Mouse (Mus musculus) c-Kit-positive CD71-negative TER-119-negative erythroid progenitor cells, embryonic 14.5 days (primary cell): ENCODE results near the gene Ppa1.

Source experiments
- DNase-seq: peaks from one replicate; pipeline ENCODE4 v3.0.0-alpha.2; 2013; ENCODE audit warnings: low read depth

The Ppa1 gene

DNA sequence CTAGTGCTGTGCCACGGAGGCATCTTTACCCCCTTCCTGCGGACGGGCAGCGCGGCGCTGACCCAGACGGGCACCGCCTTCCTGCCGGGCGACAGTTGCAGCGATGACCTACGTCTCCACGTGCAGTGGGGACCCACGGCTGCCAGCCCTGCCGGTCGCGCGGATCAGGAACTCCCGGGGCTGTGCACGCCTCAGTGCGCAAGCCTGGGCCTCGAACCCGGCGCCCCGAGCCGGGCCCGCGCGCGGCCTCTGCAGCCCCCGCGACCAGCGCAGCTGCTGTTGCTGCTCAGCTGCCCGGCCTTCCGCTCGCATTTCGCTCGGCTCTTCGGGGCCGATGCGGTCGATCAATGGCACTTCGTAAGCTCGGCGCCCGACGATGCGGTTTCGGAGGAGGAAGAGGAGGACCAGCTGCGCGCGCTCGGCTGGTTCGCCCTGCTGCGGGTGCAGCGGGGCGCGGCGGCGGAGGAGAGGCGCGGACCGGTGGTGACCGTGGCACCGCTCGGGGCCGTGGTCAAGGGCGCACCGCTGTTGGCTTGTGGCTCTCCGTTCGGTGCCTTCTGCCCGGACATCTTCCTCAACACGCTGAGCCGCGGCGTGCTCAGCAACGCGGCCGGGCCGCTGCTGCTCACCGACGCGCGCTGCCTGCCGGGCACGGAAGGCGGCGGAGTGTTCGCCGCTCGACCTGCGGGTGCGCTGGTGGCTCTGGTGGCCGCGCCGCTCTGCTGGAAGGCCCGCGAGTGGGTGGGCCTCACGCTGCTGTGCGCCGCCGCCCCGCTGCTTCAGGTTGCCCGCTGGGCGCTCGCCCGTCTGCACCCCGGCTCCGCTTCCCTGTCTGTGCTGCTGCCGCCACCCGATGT lies 47.6 kb downstream of the Ppa1 start:
- DNase-seq, result no peak

DNA sequence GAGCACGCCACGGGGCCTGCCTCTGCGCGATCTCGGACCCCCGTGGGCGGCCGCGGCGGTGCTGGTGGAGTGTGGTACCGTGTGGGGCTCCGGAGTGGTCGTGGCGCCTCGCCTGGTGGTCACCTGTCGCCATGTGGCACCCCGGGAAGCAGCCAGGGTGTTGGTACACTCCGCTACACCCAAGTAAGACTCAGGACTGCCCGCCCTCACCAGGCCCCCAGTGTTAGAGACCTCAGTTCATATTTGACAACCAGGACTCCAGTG lies 48.1 kb downstream of the Ppa1 start:
- no peak for DNase-seq

DNA sequence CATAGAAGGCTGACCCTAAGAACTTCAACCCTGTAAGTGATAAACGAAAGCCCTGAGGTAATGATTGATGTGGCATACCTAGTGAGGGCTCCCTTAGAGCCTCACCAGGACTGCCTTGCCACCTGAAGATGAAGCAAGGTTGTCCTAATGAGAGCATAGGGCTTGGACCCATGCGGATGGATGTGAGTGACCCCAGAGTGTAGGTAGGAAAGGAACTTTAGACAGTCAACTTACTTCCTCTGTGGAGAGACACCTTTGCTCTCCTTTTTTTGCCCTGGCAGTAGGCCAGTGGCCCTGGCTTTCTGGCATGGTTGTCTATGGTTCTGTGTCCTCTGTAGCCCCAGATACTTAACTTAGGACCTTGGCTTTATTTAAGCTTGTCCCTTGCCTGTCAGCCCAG lies 48.7 kb downstream of the Ppa1 start:
- DNase-seq, result no peak

DNA sequence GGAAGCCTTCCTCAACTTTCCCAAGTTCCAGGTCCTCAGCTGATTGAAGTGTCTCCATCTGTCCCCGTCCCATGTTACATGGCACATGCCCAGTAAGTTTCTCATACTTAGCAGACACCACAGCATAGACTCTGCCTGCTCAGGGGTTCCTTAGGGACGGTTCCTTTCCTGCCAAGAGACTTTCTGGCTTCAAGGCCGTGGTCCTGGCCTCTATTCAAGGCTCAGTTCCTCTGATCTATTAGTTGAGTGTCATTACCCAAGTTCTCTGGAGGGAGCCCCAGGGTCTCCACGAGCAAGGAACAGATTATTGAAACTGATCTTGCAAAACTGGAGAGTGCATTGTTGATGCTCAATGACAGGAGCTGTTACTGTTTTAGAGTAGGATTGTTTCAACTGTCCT lies 56.3 kb downstream of the Ppa1 start:
- DNase-seq, result no peak

DNA sequence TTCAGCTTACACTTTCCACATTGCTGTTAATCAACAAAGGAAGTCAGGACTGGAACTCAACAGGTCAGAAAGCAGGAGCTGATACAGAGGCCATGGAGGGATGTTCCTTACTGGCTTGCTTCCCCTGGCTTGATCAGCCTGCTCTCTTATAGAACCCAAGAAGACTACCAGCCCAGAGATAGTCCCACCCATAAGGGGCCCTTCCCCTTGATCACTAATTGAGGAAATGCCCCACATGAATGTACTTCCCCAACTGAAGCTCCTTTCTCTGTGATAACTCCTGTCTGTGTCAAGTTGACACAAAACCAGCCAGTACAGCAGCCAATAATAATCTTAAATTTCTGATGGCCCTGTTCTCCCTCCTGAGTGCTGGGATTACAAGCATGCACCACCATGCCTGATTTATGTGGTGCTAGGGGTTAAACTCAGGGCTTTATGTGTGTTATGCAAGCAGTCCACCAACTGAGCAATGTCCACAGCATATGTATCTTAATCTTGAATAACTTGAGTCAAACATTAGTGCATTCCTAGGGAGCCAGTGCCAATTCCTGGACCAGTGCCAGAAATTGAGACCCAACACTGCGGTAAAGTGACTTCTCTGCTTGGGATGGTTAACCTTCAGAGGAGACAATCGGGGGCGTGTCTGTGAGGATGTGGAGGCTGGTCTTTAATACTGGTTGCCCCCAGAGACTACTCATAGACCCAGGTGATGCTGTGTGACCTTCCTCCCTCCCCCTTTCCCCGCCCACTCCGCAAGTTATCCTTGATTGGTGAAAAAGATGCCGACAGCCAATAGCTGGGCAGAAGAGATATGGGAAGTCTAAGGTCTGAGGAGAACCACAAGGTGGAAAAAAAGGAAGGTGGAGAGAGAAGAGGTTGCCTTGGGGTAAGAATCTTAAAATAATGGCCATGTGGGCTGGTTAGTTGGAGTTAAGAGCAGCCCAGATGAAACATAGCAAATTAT lies 58.3 kb downstream of the Ppa1 start:
- no peak for DNase-seq

DNA sequence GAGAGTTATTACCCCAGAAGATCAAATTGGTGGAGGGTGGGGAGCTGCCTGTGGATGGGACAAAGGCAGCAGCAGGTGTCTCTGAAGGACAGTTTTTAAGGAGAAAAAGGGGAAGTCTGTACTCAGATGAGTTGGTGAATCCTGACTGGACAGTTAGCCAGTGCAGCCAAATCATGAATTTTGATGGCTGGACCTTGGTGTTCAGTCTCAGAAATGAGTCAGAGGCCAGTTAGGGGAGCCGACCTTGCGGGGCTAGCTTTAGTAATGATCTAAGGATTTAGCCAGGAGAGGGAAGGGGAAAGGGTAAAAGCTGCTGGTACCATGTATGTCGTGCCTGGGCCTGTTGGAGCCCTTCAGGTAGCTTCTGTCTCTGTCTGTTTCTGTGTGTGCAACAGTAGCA lies 65.2 kb downstream of the Ppa1 start:
- no peak for DNase-seq

DNA sequence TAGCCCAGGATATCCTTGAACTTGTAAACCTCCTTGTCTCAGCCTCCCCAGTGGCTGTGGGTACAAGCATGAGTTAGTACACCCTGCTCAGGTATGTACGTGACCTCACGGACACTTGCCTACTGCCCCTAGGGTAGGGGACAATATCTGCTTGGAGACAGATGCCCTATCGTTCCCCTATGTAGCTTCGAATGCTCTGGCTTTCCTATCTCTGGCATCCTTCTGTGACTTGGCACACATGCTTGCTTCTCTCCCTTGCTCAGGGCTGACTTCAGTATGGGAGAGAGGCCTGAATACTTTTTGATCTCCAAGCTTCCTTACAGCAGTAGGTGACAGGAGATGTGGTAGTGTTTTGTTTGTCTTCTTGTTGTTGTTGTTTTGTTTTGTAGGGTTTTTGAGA lies 65.8 kb downstream of the Ppa1 start:
- DNase-seq, result no peak

DNA sequence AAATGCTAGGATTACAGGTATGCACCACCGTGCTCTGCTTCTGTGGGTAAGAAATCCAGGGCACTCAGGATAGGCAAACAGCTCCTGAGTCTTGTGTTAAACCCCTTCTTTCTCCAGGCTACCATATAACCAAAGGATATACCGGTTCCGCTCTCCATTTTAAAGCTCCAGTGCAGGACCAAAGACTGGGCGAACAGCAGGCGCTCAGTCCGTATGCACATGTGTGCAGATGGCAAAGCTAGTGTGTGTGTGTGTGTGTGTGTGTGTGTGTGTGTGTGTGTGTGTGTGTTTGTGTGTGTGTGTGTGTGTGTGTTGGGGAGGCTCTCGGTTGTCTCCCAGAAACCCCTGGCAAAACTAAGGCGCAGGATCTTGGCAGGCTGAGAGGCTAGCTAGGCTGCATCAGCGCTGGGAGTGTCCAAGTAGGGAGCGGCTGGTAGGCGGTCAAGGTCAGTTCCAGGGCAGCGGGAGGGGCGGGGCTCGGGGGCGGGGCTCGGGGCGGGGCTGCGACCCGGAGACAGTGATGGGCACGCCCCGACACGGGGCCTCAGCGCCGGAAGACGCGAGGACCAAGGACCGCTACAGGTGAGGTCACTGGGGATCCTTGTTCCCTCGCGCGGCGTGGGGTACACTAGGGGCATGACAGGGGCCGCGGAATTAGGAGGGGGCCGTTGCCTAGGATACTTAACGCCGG lies 66.6 kb downstream of the Ppa1 start, which contains the start of gene Aifm2:
Gene Aifm2, plus strand, starts transcription at position 493 of the 691 bp plus-strand sequence.
- DNase-seq, result no peak

DNA sequence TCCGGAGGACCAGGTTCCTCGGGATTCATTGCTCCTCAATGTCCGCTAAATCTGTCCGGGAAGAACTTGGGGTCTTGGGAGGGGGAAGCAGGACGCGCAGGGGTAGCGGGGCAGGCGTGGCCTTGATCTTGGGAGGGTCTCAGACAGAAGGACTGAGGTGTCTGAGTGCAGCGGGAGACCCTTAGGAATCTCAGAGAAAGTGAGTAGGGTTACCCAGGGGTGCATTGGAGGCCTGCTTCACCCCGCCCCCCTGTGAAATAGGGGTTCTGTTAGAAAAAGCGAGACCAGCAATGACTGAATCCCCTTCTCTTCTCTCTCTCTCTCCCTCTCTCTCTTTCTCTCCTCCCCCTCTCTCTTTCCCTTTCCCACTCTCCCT lies 67.1 kb downstream of the Ppa1 start:
- DNase-seq, result no peak

DNA sequence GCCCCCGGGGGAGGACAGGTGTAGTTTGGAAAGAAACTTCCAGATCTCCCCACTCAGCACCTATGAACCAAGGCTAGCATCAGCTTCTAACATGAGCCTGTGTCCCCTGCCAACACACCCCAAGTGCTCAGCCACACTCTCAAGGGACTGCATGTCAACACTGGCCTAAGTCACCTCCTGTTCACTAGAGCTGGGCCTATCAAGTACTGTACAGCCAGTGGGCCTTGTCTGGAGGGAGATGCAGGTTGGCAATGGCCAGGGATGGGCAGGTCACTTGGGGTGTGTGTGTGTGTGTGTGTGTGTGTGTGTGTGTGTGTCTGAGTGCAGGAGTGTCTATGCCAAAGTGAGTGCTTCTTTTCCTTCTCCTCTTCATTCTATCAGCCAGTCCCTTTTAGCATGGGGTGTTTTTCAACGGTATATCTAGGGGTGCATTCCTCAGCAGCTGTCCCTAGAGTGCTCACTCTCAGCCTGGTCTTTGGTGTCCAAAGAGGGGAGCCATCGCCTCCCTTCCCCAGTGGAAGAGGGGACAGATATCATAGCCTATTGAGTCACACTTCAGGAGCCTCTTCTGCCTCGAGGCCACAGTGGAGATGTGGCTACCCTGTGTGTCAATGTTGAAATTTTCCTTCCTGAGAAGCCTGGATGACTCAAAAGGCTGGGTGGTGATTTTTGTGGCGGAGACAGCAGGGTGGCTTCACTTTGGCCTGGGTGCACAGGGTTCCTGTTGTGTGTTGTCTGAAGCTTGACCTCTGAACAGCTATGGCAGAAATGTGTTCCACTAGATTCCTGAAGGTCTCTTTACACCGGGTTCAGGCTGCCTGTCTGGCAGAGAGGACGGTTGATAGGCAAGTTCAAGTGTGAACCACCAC lies 67.9 kb downstream of the Ppa1 start:
- no peak for DNase-seq

DNA sequence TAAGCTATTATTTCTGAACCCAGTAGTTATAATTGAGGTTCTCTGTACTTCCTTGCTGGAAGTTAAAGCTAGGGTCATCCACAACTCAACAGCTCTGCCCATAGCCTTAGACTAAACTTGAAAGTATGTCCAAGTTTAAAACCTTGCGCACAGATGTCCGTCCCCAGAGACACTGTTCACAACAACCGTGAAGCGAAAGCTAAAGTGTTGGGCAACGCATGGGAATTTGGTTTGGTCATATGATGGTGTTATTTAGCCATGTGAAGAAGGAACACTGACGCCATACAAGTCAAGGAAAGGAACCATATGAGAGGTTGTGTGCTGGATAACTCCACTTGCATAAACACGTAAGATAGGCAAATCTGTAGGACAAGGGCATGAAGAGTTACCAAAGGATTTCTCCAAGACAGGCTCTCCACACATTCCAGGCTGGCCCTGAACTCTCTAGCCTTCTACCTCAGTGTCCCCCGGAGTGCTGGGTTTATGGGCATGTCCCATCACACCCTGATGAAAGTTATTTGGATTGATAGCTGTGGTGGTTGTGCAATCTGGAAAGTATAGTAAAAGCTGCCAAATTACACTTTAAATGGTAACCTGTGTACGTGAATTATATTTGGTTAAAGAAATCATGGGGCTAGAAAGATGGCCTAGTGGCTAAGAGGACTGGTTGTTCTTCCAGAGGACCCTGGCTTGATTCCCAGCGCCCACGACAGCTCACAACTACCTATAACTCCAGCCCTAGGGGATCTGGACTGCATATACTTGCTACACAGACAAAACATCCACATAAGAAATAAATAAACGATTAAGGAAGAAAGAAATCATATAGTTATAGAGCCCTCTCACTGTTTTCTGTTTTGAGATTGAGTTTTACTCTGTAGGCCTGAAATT lies 69.3 kb downstream of the Ppa1 start:
- no peak for DNase-seq

DNA sequence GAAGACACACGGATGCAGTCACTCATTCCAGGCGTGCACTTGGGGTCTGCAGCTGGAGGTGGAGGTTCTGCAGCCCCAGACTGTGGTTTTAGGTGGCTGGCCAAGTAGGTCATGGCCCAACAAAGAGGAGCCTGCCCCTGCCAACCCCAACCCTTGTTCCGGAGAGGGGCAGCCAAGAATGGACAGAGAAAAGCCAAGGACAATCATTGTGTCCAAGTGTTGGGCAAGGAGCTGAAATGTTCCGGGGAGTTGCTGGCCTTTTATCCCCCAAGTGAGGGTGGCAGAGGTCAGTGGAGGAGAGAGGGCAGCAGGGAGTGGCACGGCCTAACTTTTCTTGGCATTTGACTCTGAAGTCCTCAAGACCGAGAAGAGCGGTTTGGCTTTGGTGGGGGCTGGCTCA lies 72.0 kb downstream of the Ppa1 start:
- DNase-seq, result no peak

DNA sequence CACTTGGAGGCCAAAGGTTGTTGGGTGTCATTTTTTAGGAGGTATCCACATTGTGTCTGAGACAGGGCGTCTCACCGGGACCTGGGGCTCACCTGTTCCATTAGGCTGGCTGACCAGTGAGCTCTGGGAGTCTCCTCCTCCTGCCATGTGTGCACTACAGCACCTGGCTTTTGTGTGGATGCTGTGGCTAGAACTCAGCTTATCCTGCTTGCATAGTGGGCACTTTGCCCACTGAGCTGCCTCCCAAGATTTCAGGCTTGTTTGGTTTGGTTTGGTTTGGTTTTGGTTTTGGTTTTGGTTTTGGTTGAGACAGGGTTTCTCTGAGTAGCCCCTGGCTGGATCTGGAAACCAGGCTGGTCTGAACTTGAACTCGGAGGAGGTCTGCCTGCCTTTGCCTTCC lies 73.9 kb downstream of the Ppa1 start:
- no peak for DNase-seq

DNA sequence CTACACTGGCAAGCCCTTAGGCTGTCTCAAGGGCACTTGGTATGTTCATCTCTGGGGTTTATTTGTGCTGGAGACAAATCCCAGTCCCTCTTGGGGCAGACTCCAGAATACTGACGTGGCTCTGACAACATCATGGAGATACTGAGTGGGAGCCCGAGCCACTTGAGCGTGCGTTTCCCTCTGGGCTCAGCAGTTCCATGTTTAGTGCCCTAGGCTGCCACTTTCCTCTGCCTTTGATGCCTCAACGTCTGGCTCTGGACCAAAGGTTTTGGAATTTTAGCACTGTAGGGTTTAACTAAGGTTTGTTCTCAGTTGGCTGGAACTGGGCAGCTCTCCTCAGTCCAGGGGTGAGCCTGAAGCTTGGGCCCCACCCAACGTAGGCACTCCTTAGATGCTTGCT lies 74.9 kb downstream of the Ppa1 start:
- DNase-seq, result no peak
